13 mouse cellular contexts compared by ENCODE assay signal in genomic region chr19:53130399-53131175, GRCm38 (mm10). TPM values are rescaled to one million over a fixed set of nuclear protein-coding genes. Genes with fewer than 3 reads are reported as not detected.
A peak's percentile ranks its signal among the peaks of the same experiment; 100 is the strongest.
DNase-seq lines count a peak whose midpoint lies in the region; ATAC-seq lines count a peak whose summit lies in the region.
"Had no signal": no experiment of that assay in that cellular context is flagged by ENCODE, and none has a peak within 500 bp of the region (broad histone marks: within the 10 kb centered on the region; RNA-seq: fewer than 3 reads in every experiment).

No protein-coding gene starts in this region.

- DNase-seq in heart, adult 11 months: peak; percentile 95
- peak; percentile 27 for DNase-seq in heart, postnatal 25 days (ENCODE audit: low spot score)
- no peak for DNase-seq in embryonic facial prominence, embryonic 10.5 days (ENCODE audit: low spot score)
- DNase-seq in retina, embryonic 14.5 days (ENCODE audit: low spot score): no peak
- no peak for DNase-seq in ovary, adult 18-20 months (ENCODE audit: low spot score)
- DNase-seq: gastrocnemius, postnatal 10 days; liver had no signal

- ATAC-seq in heart, embryonic 11.5 days (replicated peaks; ENCODE audit: insufficient number of reproducible peaks, low FRiP score, low TSS enrichment): no peak
- peak; percentile 60 for ATAC-seq in common myeloid progenitor, adult 5-6 weeks (replicated peaks; ENCODE audit: low read depth, poor library complexity, severe bottlenecking)
- peak; percentile 48 for ATAC-seq in megakaryocyte, adult 5-6 weeks (ENCODE audit: poor library complexity, severe bottlenecking)

- 68% methylated on average over 16 of the region's 16 CpGs for WGBS in heart, embryonic 11.5 days (ENCODE audit: insufficient replicate concordance)
- whole genome bisulfite sequencing in embryonic facial prominence, embryonic 10.5 days: 89% methylated on average over 16 of the region's 16 CpGs

- no peaks in the 10 kb centered on the region for H3K9me3 ChIP-seq in heart, embryonic 11.5 days (replicated peaks; ENCODE audit: control insufficient read depth, low read length)
- H3K9me3 ChIP-seq in embryonic facial prominence, embryonic 10.5 days: no peaks in the 10 kb centered on the region
- H3K9me3 ChIP-seq: hindbrain, embryonic 15.5 days; midbrain, embryonic 12.5 days; neural tube, embryonic 12.5 days had no signal

- H3K36me3 ChIP-seq in heart, embryonic 11.5 days (ENCODE audit: control insufficient read depth, insufficient read depth, low read length): no peaks in the 10 kb centered on the region
- H3K36me3 ChIP-seq in embryonic facial prominence, embryonic 10.5 days (replicated peaks): no peaks in the 10 kb centered on the region
- H3K36me3 ChIP-seq: hindbrain, embryonic 15.5 days; midbrain, embryonic 12.5 days; neural tube, embryonic 12.5 days had no signal

- intact Hi-C loops in heart, postnatal 25 days (cut with DNase I): no loop called here

- no peak overlapping the region for H3K27ac ChIP-seq in heart, embryonic 11.5 days (ENCODE audit: low read depth, low read length)
- no peak overlapping the region for H3K27ac ChIP-seq in embryonic facial prominence, embryonic 10.5 days (replicated peaks)
- H3K27ac ChIP-seq: hindbrain, embryonic 15.5 days; midbrain, embryonic 12.5 days; neural tube, embryonic 12.5 days had no signal

- peaks cover 28% of the 10 kb centered on the region for H3K4me1 ChIP-seq in heart, embryonic 11.5 days (ENCODE audit: control insufficient read depth, insufficient read depth, low read length)
- H3K4me1 ChIP-seq in embryonic facial prominence, embryonic 10.5 days: peaks cover 20% of the 10 kb centered on the region
- H3K4me1 ChIP-seq: hindbrain, embryonic 15.5 days had no signal

- H3K4me3 ChIP-seq in heart, embryonic 11.5 days (ENCODE audit: low read depth, low read length): no peak overlapping the region
- no peak overlapping the region for H3K4me3 ChIP-seq in embryonic facial prominence, embryonic 10.5 days
- H3K4me3 ChIP-seq: hindbrain, embryonic 15.5 days; midbrain, embryonic 12.5 days; neural tube, embryonic 12.5 days had no signal

- no peaks in the 10 kb centered on the region for H3K27me3 ChIP-seq in heart, embryonic 11.5 days (ENCODE audit: control insufficient read depth, insufficient read depth, low read length)
- no peaks in the 10 kb centered on the region for H3K27me3 ChIP-seq in embryonic facial prominence, embryonic 10.5 days (replicated peaks; ENCODE audit: low read depth, poor library complexity, severe bottlenecking)
- H3K27me3 ChIP-seq: neural tube, embryonic 12.5 days had no signal

- no peak overlapping the region for H3K9ac ChIP-seq in heart, embryonic 11.5 days (ENCODE audit: low read depth, low read length)
- H3K9ac ChIP-seq: hindbrain, embryonic 15.5 days; midbrain, embryonic 12.5 days; neural tube, embryonic 12.5 days had no signal

- H3K4me2 ChIP-seq in heart, embryonic 11.5 days: no peak overlapping the region
- H3K4me2 ChIP-seq: hindbrain, embryonic 15.5 days; midbrain, embryonic 12.5 days; neural tube, embryonic 12.5 days had no signal

RNA-seq across cellular contexts. Expression of gene Add3, which starts 9.7 kb away (rescaled TPM):
- 133 and 152 TPM in 2 replicates for polyA plus RNA-seq in heart, embryonic 11.5 days (2014; fragmentation: Nextera tagmentation; extraction: Ambion mirVana)
- total RNA-seq in common myeloid progenitor, adult 5-6 weeks (2017): 61.2 and 65.6 TPM in 2 replicates
- 10 to 100 TPM; 50.2 to 53.3 TPM for total RNA-seq in heart, postnatal 25 days (2021)
- 235 and 240 TPM in 2 replicates for total RNA-seq in megakaryocyte, adult 5-6 weeks (2015)
- 317 and 336 TPM in 2 replicates for total RNA-seq in megakaryocyte, adult 5-6 weeks (2017)
- polyA plus RNA-seq in embryonic facial prominence, embryonic 10.5 days (2016; fragmentation: Nextera tagmentation; extraction: Ambion mirVana): 61.7 and 67.2 TPM in 2 replicates

Comparison
In these comparisons a context has a peak if more than half of its experiments do, and no peak if none do; other contexts are left out.
1. DNase-seq: peak in heart, adult 11 months (single experiment) and heart, postnatal 25 days (single experiment); none in embryonic facial prominence, embryonic 10.5 days (single experiment), retina, embryonic 14.5 days (single experiment) and ovary, adult 18-20 months (single experiment).